Mouse (Mus musculus): ENCODE measurements at regions not wholly inside any gene's neighbourhood (a gene's known extent, or its start where the extent isn't known, plus 50 kb on each side); places are given as distances from the start of the nearest gene placed in this dataset.

DNA sequence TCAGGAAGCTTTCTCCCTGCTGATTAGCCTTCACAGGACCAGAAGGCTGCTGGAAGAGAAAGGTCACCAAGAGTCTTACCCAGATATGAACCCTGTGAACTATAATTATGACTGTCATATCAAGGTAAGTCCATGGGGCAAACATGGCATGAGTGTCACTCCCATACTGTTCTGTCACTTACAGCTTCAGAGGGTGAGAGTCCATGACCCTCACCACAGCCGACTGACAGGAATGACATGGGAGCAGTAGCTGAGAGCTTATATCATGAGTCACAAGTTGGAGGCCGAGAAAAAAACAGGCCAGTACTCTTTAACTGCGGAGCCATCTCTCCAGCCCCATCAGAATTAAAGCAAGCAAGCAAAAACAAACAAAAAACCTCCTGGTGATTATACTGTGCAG is 117.7 kb upstream of the Neo1 start:
- DNase-seq (ENCODE audit: low spot score in 2 of 2), result no peak

DNA sequence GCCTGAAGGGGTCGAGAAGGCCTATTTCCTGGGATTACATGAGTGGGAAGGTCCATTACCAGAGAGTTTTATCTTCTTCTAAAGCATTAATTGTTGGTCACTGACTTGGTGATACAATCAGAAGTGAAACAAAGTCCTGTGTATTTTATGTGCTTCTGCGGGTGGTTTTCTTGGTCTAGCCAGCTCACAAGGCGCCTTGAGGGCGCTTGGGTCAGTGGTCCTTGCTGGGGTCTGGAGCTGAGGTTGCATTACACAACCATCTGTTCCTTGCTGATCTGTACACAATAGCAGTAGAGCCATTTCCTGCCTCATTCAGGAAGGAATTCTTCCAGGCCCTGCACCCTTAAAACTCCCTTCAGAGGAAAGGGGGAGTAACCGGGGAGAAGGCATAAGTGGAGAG is 116.9 kb upstream of the Neo1 start:
- DNase-seq (ENCODE audit: low spot score in 2 of 2), result no peak

DNA sequence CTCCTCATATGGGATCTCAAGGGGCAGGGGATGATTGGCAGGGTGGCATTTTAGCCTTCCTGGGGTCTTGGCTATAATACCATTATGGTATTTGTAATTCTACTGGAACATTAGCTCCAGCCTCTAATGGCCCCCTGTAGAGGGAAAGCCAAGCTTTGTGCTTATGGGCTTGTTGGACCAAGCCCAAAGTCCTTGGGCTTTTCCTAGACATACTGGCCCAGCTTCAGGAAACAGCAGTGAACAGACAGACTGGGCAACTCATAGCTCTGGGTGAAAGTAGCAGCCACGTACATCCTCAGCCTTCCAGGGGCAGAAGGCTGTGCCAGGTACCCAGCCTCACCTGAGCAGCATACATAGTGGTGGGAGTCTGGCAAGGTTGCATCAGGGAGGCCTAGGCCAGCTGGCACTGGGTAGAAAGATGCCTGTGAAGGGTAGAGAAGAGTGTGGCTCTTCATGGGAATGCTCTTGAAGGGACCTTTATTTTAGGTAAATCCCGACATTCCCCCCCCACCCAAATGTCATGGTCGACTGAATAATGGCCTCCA is 108.1 kb upstream of the Neo1 start:
- no peak for DNase-seq (ENCODE audit: low spot score in 2 of 2)

DNA sequence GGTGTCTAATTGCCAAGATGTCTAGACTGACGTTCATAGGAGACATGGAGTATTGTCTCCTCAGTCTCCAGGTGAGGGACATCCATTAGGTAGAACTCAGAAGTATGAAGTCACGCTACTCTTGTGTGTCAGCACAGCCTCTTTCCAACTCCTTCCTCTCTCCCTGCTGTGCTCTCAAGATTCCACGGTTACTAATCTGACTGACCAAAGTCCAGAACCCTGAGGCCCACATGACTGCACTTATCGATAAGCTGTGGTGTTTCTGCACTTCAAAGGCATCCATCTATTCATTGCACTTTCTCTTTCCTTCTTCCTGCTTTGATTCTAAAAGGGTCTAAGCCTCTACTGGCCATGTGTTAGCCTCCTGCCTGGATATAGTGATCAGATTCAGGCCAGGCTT is 107.4 kb upstream of the Neo1 start:
- no peak for DNase-seq (ENCODE audit: low spot score in 2 of 2)

DNA sequence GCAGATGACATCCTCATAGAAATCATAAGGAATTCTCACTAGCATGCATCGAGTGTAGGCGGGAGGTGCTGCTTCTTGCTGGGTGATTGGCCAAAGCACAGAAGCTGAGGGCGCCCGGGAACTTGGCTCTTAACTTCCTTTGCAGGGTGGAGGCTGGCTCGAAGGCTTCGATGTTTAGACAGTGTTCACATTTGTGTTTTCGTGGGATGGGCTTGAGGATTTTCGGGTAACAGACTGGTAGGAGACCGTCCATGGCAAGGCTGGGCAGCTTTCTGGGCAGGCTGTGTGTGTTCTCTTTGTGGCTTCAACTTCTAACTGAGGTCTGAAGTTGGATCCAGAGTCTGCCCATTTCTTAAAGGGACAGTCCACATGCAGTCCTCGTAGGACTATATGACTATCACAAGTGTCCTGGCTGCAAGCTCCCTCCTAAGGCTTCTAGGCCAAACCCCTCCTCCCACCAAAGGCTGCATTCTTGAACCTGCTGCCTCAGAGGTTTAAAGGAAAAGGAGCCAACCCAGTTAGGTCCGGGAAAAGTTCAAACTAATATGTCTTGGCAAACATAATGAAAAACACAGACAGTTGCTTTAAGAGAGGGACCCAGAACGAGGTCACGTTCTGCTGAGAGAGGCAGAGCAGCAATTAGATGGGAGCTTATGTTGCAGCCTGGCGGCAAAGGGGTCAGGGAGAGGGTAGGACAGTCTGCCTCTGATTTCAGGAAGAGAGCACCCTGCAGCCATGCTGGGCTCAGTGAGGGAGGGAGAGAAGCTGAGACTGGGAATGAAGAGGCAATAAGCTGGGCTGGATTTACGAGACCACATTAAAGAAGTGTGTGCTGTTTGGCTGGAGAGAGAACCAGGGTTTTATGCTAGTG is 98.2 kb upstream of the Neo1 start:
- DNase-seq (ENCODE audit: low spot score in 2 of 2), result peak in 1 of 2 experiments; percentile 48

DNA sequence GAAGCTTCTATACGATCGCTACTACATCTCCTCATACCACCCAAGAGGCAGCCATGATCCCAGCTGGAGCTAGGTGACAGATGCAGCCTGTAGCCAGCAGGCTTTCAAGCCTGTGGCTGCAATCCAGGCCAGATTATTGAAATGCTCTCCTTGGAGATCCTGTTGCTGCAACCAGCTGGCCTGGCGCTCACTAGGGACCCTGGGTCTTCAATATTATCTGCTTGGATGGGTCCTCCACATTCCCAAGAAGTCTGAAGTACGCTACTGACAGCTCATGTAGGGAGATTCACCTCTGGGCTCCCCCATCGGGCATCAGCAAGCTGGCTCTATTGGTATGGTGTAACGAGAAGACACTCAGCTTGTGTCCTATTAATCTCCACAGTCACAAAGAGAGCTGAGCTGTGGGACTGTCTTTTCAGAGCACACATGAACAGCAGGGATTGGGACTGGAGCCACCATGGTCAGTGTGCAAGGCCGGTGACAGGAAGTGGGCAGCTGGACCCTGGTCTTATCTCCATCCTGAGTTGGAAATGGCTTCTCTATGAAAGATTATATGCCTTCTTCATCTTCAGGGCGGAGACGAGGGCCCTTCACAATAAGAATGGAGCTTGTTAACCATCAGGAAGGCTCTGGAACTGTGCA is 93.6 kb upstream of the Neo1 start:
- no peak for DNase-seq (ENCODE audit: low spot score in 2 of 2)

DNA sequence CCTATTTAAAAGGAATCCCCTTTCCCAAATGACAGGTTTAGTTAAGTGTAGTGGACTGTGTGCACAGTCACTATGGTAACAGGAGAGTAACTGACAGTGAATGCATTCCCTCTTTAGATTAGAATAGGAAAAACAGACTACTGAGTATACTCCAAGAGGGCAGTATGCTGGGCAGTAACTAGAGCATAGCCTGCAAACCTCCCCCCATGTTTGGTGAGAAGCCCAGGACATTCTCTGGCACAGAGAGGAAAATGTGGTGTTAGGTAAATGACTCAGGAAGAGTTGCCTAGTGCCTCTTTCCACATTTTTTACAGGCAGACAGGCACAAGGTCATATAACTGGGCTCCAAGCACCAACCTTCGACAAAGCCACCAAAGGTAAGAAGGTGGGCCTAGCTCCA is 93.0 kb upstream of the Neo1 start:
- DNase-seq (ENCODE audit: low spot score in 2 of 2), result no peak

DNA sequence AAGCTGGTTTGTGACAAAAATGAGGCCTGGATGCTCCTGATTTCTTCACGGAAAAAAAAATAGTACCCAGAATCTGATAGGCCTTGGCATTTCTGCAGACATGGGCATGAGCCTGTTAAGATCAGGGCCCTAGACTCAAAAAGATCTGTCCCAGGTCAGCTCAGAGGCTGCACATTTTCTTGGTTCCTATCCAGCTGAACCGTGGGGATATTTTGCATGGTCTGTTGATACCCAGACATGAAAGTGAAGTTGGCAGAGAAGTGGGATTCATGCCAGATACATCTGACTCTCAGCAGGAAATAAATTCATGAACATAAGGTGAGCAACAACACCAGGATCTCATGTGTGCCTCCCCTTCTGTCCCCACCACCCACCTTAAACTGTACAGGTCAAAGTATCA is 91.8 kb upstream of the Neo1 start:
- DNase-seq (ENCODE audit: low spot score in 2 of 2), result no peak

DNA sequence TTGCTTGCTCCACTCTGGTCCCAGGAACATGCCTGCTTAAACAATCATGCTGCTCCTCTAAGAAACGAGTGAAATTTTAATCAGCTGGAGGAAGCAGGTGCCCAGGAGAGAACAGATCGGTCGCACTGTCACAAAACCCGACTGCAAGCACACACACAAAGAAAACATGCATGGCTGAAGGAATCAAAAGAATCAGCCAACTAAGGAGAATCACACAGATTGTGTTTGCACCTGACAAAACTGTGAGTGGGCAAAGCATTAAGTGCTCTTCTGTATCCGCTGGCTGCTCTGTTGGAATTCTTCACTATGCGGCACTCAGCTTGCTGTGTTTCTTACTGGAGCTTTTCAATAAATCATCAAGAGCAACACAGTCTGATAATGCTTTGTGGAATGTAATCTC is 89.6 kb upstream of the Neo1 start:
- no peak for DNase-seq (ENCODE audit: low spot score in 2 of 2)

DNA sequence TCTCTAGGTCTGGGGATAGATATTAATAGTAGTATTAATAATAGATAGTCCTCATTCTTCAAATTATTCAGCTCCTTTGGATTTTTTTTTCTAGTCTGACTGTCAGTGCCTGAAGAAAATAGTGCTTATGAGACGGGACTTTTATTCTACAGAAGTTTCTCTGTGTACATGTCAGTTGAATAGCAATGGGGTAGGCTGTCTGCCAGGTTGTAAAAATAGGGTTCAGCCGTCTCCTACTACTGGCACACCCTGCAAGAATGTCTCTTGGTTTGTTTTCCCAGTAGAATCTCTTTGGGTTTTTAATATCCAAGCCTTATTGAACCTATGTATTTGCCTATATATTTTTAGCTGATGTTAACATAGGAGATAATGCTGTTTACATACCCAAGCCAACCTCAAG is 80.3 kb upstream of the Neo1 start:
- no peak for DNase-seq (ENCODE audit: low spot score in 2 of 2)

DNA sequence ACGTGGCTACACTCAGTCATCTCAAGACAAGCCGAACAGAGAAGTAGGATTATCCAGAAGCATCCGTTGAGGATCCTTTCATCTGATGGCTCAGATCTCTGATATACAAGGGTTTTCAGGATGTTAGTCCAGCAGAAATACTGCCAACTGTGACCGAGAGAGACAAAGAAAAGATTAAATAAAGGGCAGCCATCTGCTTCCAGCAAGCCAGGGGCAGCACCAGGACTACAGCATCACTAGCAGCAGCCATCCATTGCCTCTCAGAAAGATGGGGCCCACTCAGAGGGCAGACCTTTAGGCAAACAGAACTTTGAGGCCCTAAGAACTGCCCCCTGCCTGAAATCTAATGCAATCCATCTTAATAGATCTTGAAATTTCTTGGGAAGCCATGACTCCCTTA is 77.6 kb upstream of the Neo1 start:
- no peak for DNase-seq (ENCODE audit: low spot score in 2 of 2)

DNA sequence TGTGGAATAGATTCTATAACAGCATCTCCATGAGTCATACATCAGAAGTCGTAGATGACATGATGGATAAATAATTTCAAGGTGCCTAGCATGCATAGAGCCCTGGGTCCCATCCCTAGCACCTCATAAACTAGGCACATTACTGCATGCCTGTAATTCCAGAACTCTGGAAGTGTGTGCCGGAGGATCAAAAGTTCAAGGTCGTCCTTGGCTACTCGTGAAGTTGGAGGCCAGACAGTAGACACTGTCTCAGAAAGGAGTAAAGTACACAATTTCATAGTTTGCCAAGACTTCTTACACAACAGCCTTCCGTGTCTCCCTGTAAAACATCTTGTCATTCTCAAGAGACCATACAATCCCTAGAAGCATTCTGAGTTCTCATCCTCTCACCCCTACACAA is 63.5 kb upstream of the Neo1 start:
- DNase-seq (ENCODE audit: low spot score in 2 of 2), result no peak

DNA sequence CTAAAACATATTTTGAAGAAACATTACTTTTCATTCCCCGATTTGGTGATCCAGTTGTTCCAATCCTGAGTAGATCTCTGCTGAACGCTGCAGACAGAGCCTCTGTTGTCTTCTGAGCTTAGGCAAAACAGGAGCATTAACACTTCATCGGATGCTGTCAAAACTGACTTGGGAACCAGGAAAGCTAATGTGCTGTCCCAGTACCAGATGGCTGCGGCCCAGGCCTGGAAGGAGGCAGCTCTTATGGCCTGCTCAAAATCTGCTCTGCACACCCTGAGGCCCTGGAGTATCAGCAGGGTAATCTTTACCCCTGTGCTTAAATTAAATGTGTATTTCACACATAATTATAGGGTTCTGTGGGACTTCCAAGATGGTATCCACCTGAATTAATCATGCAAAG is 61.3 kb upstream of the Neo1 start:
- peak in 1 of 2 experiments; percentile 13 for DNase-seq (ENCODE audit: low spot score in 2 of 2)

DNA sequence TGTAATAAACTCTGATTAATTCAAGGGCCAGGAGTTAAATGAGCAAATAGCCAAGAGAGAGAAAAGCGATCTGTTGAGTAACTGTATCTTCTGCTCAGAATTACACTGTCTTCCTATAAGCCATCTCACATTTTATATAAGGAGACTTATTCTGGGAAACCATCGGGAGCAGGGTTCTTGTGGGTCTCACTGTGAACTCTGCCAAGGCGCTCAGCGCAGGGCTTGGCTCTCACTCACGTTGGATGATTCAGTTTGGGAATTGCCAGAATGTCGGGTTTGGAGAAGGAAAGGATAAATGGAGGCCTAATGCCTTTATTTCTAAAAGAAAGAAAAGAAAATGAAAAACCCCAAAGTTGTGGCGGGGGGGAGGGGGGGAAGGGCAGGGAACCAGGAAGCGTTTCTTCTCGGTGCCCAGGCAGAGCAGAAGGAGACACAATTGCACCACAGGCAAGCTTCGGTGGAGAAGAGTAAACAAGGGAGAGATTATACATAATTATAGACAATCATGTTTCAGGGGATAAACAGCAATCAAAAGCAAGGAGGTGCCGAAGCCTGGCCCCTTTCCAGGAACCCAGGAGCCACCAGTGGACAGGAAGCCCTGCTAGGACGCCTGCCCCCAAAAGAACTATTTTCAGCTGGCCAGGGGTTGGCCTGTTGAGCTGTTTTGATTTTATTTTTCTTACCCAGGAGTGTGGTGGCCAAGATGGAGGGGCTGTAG is 60.5 kb upstream of the Neo1 start:
- DNase-seq (ENCODE audit: low spot score in 2 of 2), result peak; percentile 23 to 71

DNA sequence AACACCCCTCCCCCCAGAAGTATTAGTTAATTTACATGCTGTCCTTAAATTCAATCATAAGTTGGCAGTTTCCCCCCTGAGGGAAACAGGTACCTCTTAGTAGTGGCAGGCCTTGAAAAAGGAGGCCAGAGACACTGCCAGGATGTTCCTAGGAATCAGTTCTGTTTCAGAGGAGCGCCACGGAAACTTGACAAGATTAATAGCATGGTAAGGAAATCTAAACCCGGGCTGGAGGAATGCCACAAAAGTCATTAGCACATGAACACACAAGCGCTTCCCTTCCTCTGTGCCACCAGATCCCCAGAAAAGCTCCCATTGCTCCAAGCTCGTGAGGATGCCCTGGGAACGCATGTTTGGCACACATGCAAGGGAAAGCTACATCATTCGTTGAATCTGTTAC is 59.4 kb upstream of the Neo1 start:
- no peak for DNase-seq (ENCODE audit: low spot score in 2 of 2)

DNA sequence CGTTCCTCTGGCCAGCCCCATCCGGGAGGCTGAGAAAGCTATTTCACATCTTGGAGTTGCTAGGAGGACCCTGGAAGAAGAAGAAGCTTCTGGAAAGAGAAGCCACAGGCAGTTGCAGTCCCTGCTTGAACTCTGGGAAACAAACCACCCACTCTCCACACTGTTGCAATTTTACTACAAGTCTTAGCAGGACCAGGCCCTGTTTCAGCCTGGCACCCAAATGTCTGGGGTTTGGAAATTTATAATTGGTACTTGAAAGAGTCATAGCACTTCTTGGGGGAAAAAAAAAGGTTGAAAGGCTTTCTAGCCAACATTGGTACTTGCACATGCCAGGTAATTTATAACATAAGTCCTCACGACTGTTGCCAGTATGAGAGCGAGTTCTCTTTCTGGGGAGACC is 57.9 kb upstream of the Neo1 start:
- no peak for DNase-seq (ENCODE audit: low spot score in 2 of 2)

DNA sequence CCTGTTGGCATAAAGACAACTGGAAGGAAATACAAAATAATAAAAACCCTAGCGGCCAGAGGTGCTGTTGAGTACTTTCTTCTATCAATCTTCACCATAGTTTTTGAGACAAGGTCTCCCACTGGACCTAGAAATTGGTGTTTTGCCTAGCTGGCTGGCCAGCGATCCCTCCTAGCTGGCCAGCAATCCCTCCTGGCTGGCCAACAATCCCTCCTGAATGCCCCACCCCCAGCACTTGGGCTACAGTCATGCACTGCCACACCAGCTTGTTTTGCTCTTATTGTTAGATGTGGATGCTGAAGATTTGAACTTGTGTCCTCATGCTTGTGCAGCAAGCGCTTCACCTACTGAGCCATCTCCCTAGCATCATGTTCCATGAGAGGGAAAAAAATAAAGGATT is 54.9 kb upstream of the Neo1 start:
- no peak for DNase-seq (ENCODE audit: low spot score in 2 of 2)

DNA sequence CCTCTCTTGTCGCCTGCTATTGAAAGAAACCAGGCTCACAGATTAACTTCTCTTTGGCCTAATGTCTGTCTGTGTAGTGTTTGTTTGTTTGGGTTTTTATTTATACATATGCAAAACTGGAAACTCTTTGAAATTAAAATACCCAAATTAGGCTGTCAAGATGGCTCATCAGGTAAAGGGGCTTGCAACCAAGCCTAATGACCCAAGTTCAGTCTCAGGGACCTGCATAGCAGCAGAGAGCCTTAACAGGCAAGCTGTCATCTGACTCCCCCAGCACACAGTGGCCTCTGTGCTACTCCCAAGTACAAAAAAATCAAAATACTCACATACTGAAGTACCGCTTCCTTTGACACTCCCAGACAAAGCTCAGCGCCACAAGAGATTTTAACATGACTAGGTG is 51.5 kb upstream of the Neo1 start:
- DNase-seq (ENCODE audit: low spot score in 2 of 2), result no peak

DNA sequence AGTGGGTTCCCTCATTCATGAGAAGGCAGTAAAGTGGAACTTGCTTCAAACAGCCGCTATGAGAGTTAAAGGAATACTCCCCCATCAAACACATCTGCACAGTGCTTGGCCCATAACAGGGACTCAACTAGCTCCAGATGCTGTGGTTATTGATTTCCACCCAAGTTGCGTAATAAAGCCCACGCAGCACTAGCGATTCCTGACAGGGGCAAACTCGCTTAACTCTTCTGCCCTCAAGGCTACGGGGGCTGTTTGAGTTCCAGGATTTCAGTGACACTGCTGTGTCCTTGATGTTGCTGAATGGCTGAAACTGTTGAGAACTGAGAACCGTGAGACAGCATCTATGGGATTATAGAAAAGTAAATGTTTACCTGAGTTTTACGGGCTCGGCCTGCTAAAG is 50.9 kb upstream of the Neo1 start:
- DNase-seq (ENCODE audit: low spot score in 2 of 2), result no peak

DNA sequence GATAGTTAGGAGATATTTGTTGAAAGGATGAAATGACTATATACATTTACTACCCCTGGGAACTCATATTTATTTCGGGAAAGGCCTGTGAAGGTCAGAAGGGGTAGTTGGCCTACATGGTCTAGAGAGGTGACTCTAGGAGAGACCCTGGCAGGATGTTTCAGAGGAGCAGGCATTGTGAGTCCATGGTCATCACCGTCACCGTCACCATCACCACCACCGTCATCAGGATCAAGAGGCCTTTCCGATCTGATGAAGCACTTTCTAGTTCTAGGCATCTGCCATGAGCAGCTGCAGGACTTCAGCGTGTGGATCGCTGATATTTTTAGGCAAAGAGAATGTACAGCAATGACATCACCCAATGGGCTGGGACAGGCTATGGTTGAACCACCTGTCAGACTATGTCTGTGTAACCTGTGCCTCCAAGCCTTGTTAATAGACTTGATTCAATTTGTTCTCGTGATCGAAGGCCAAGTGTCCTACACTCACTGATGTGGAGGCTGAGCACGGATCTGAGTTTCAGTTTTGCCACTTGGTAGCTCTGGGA is 50.4 kb upstream of the Neo1 start:
- no peak for DNase-seq (ENCODE audit: low spot score in 2 of 2)

All from left cerebral cortex, adult 9 months (tissue).